Mouse (Mus musculus) thymus, adult 2 months (tissue): Measurements from ENCODE around the gene Tyrp1.

ENCODE experiments used
- CTCF ChIP-seq: fragments of 200-500 bp; IDR thresholded peaks from 2 replicates; pipeline ENCODE4 v1.5.1; 2012; ENCODE audit warnings: mild to moderate bottlenecking, control low read depth, low read length, moderate library complexity, borderline replicate concordance; ENCODE audit not compliant: control insufficient read depth, poor library complexity, insufficient read depth; ENCODE audit errors: extremely low read depth
- POLR2A ChIP-seq: fragments of 200-500 bp; IDR thresholded peaks from 2 replicates; pipeline ENCODE4 v1.6.1; 2012; ENCODE audit warnings: mild to moderate bottlenecking, low read length, control low read depth, moderate library complexity; ENCODE audit not compliant: control insufficient read depth, poor library complexity, insufficient read depth; ENCODE audit errors: extremely low read depth

- no peak for TF ChIP-seq CTCF
- no peak for TF ChIP-seq POLR2A
Measured at GRCm38 (mm10) chr4:80839317-80839716, 5.4 kb downstream of the Tyrp1 start.
